Mouse (Mus musculus) B cell, adult 67 days (primary cell): ENCODE results near the gene Olfr1239. TPM values are rescaled to one million over a fixed set of nuclear protein-coding genes. Genes with fewer than 3 reads are reported as not detected.

Experiments
- total RNA-seq, 2 experiments: library from RNA; stranded (reverse); gene quantifications; 4 replicates each; pipeline ENCODE4 v1.2.4; 2023

The Olfr1239 gene
- total RNA-seq = not detected

GRCm38 (mm10) chr2:89420307-89420706 is at the start of gene Olfr1239:
Gene Olfr1239, minus strand, starts transcription at chr2:89420407.

GRCm38 (mm10) chr2:89442900-89443299 is 22.7 kb upstream of the Olfr1239 start, which contains the start of gene Olfr1240:
Gene Olfr1240, minus strand, starts transcription at chr2:89443000.

GRCm38 (mm10) chr2:89409576-89409975 is 10.6 kb downstream of the Olfr1239 start, which contains the start of gene Olfr1238:
Gene Olfr1238, minus strand, starts transcription at chr2:89409676.

Other genes starting within 250 kb of the Olfr1239 start
- gene Olfr1225, start 245.7 kb downstream of the Olfr1239 start, total RNA-seq = not detected
- not detected for gene Olfr1226, start 220.4 kb downstream of the Olfr1239 start, total RNA-seq
- gene Olfr1228, start 166.3 kb downstream of the Olfr1239 start, total RNA-seq = not detected
- gene Olfr1229, start 132.4 kb downstream of the Olfr1239 start, total RNA-seq = not detected
- gene Olfr1230, start 123.1 kb downstream of the Olfr1239 start, total RNA-seq = not detected
- gene Olfr1231, start 113.3 kb downstream of the Olfr1239 start, total RNA-seq = not detected
- gene Olfr1232, start 90.7 kb downstream of the Olfr1239 start, total RNA-seq = not detected
- gene Olfr1233, start 78.0 kb downstream of the Olfr1239 start, total RNA-seq = not detected
- gene Olfr1234, start 55.5 kb downstream of the Olfr1239 start, total RNA-seq = not detected
- gene Olfr1238, start 10.7 kb downstream of the Olfr1239 start, total RNA-seq = not detected
- not detected for gene Olfr1240, start 22.6 kb upstream of the Olfr1239 start, total RNA-seq
- not detected for gene Olfr1241, start 66.7 kb upstream of the Olfr1239 start, total RNA-seq
- gene Olfr1242, start 77.9 kb upstream of the Olfr1239 start, total RNA-seq = not detected
- gene Olfr1243, start 111.1 kb upstream of the Olfr1239 start, total RNA-seq = not detected
- not detected for gene Olfr1245, start 158.0 kb upstream of the Olfr1239 start, total RNA-seq
- not detected for gene Olfr1246, start 172.8 kb upstream of the Olfr1239 start, total RNA-seq
- gene Olfr1247, start 193.7 kb upstream of the Olfr1239 start, total RNA-seq = under 1 TPM in 1 of 2 experiments, not detected in 1; 0.12 TPM
- gene Olfr1248, start 197.8 kb upstream of the Olfr1239 start, total RNA-seq = not detected
- gene Olfr1249, start 214.6 kb upstream of the Olfr1239 start, total RNA-seq = not detected
- gene Olfr1250, start 241.1 kb upstream of the Olfr1239 start, total RNA-seq = not detected